Mouse (Mus musculus) ES-Bruce4 (cell line): ENCODE results near the gene Leo1.

ENCODE experiments used
- CTCF ChIP-seq: IDR thresholded peaks from one replicate; pipeline ENCODE4 v1.8.1; 2011; ENCODE audit warnings: low read depth, low read length
- EP300 ChIP-seq: IDR thresholded peaks from 2 replicates; pipeline ENCODE4 v1.6.1; 2011; ENCODE audit warnings: low read depth, low read length; ENCODE audit not compliant: insufficient read depth
- POLR2A ChIP-seq: IDR thresholded peaks from one replicate; pipeline ENCODE4 v1.8.1; 2011; ENCODE audit warnings: low read length; ENCODE audit not compliant: insufficient read depth

DNA sequence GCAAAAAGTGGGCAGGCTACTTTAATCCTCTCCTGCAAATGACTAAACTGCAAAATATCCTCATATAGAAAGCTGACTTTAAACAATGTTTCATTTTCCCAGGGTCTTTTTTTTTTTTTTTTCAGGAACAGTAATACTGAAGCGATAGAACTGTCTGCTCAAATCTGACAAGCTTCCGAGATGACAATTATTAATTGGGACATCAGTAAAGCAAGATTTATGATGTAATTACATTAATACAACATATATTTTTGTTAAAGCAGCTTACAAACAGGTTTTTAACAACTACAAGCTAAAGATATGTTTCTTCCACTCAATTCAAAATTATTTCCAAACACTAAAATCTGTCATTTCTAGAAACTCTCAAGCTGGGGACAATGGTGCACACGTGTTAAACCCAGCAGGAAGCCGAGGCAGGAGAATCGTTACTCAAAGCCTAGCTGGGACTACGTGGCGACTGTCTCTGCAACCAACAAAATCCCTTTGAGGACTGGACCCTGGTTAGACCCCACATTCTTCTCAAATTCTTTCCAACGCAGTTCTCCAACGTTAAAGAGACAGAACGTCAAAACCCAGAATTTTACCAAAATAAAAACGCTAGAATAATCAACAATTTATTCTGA lies 33.0 kb upstream of the Leo1 start:
- TF ChIP-seq CTCF (no peak), POLR2A (no peak), EP300 (no peak)
